Mouse (Mus musculus): Measurements from ENCODE around the gene Rnf26.

Rnf26 gene

DNA sequence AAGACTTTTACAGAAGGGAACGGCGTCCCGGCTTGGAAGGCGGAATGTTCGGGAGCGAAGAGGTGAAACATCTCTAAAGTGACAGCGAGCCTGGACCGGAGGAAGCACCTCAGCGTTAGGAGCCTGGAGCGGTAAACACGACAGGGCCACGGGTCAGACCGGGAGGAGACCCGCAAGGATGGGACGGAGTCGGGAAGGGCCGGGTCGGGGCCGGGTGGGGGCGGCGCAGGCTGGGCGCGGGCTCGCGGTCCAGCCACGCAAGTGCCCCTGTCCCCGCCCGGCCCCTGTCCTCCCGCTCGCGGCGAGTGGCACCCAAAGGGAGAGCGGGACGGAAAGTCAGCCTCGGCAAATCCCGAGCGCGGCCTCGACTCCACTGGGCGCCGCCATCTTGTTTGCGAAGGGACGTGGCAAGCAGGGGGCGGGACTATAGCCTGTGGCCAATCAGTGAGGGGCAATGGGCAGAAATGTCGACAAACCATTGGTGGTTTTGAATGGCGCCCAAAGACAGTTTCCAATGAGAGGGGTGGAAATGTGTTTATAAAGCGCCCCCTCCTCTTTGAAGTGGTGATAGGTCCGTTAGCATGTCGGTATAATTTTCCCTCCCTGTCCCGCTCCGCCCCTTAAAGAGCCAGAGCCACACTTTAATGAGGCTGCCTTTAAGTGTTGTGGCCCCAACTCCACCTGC lies at the start of gene Rnf26, which contains the start of gene Gm49380:
Gene Rnf26, minus strand, starts transcription at position 413 of the 685 bp plus-strand sequence.
Gene Gm49380, minus strand, starts transcription at position 396 of the 685 bp plus-strand sequence.
- peak; percentile 92 to 94 for DNase-seq

DNA sequence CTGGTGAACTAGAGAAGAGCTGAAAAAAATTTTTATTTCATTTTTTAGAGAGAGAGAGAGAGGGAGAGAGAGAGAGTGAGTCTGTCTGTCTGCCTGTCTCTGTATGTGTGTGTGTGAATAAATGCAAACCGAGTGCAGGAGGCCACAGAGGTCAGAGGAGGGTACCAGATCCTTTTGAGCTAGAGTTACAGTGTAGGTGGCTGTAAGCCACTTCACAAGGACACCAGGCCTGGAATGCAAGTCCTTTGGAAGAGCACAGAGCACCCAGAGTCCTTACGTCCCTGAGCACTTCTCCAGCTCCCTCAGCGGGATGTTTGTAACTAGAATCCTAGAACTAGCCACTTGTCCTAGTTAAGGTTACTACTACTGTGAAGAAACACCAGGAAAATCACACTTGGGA lies 46.6 kb upstream of the Rnf26 start:
- no peak for DNase-seq

DNA sequence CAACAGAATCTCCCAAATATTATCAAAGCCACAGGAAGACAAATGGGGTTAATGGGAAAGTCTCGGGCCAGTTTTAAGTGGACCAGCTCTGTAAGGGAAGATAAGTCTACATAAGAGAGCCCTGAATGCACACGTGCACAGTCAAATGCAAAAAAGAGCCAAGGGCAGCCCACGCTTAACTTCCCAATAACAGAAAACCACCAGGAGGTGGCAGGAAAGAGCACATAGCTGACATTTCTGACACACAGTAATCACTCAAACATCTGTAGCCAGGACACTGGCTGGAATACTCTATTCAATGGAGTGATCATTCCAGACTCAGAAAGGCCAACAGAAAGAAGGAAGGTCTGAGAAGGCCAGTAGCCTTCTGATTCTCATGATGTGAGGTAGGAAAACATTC lies 34.0 kb upstream of the Rnf26 start:
- peak; percentile 31 to 42 for DNase-seq

DNA sequence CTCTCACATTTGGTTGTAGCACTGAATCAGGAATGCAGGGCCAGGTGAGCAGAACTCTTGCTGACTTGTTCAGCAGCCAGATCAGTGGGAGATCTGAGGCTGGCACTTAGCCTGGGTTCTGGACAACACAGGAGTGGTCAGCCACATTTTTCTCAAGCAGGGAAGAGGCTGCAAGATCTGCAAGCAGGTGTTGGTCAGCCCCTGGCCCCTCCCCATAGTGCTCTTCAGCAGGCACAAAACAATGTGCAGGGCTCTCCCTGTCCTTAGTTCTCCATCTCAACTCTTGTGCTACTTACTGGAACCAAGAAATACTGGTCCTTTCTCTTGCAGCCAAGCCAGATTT lies 31.4 kb upstream of the Rnf26 start:
- no peak for DNase-seq

DNA sequence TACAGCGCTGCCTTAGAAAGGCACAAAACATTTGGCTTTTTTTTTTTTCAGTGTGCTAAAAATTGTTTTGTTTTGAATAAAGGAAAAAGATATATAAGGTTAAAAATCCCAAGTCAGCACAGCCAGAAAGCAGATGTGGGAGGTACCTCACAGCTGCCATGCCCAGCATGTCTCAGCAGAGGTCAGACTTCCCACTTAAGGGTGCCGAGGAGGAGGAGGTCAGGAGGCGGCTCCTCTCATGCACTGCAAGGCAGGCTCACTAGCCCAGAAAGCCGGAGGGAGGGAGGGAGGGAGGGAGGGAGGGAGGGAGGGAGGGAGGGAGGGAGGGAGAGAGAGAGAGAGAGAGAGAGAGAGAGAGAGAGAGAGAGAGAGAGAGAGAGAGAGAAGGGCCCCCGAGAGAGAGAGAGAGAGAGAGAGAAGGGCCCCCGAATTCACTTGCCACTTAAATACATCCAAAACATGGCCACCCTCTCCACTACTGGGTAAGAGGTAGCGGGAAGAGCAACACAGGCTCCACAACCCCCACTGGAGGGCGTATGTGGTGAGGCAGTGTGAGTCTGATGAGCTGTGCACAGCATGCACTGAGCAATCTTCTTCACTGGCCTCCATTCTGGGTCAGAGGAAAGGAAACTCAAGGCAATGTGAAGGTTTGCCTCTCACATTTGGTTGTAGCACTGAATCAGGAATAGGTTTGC lies 30.9 kb upstream of the Rnf26 start:
- DNase-seq: no peak

DNA sequence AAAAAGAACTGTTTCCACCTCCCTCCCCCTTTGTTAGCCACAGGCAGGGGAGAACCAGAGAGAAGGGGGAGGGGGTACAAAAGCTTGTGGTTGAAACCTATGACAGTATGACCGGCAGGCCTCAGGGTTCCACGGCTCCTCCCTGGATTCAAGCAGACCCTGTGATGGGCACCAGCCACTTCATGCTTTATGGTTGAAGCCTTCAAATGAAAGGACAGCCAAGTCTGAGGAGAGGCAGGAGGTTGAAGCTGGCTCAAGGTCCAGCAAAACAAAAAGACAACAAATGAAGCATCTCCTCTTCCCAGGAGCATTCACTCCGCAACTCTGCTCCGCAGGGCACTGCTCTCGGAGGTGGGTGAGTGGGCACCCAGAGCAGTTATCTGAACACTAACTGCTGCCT lies 30.1 kb upstream of the Rnf26 start:
- no peak for DNase-seq

DNA sequence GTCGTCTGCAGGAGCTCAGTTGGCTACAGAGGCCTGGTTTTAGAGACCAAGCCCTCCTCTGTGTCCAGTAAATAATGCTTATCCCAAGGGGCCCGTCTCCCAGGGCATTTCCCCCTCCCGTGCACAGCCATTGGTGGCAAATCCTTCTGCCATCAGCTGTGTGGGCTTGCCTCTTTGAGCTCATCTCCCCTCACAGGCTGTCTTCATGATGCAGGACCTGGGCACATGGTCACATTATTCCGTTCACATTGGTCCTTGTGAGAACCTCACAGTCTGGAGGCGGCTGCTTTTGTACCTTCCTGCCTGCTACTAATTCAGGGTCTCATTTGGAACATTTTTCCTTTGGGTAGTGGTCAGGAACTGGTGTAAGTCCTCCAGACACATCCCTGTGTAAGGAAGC lies 28.6 kb upstream of the Rnf26 start:
- no peak for DNase-seq

DNA sequence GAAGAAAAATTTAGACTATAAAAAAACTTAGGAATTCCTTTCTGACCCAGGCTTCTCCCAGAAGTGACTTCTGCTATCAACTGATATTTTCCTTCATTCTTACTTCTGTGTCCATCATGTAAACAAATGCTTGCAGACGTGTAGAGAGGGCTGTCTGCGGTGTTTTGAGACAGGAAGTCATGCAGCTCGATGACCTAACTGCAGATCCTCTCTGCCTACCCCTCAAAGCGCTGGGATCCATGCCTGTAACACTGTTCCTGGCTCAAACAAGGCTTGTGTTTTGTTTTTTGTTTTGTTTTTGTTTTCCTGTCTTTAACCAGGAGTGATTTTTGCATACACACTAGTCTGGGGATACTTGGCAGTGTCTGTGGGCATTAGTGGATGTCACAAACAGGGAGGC lies 24.5 kb upstream of the Rnf26 start:
- DNase-seq: no peak

DNA sequence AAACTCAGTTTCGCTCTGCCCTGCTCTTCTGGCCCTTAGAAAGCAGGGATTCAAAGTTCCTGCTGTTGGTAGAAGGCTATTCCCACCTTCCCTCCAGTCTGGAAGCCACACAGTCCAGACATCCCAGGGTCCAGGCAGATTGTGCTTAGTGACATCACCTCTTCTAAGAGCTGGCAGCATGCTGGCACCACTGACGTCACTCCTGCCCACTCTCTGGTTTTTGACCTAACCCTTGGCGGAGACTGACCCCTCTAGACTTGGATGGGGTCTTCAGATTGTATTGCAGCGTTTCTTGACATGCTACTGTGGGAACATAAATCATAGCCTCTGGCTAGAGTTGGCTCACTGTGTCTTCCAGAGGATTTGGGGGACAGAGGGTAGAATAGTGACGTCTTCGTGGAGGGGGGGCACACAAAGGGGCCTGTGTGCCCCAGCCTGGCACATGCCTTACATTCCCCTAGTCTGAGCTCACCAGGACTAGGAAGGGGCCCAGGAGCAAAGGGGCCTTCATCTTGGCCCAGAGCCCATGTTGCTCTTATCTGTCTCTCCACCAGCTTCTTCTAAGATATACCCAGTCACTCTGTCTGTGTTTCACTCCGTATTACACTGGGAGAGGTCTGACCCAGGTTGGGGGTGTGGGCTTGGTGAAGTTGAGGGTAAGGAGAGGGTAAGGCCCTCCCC lies 22.6 kb upstream of the Rnf26 start:
- DNase-seq: no peak

DNA sequence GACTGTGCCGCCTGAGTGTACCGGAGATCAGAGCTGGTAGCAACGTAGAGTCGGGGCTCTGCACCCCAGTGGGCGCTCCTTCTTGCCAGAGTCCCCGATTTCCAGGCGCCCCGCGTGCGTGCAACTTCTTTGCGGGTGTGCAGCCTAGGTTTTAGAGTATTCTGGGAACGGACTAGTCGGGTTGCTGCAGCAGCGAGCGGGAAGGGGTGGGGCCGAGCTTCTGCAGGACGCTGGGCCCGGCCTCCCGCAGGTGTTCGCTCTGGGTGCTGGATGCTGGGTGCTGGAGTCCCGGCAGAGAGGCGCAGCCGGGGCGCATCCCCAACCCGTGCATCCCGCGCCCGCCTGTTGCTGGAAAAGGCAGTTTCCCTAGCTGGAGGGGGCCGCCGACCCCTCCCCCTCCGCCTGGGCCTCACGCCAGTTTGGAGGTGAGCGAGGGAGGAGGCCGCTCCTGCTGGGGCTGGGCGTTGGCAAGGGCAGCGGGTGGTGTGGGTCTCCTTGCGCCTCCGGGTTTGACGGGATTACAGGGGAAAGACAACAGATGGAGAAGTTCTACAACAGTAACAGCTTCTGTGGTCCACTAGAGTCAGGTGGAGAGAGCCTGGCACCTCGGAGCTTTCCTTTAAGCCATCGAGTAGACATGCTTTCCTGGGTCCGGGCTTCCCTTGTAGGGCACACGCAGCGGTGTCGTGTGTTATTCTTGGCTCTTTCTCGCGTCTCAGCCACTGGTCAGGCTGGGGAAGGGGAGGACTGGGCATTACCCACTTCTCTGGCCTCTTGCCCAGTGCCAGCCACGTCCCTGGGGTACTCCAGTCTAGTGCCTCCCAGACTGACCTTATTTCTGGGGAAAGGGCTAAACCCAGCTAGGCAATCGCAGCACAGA lies 21.8 kb upstream of the Rnf26 start:
- DNase-seq: peak; percentile 42 to 44

DNA sequence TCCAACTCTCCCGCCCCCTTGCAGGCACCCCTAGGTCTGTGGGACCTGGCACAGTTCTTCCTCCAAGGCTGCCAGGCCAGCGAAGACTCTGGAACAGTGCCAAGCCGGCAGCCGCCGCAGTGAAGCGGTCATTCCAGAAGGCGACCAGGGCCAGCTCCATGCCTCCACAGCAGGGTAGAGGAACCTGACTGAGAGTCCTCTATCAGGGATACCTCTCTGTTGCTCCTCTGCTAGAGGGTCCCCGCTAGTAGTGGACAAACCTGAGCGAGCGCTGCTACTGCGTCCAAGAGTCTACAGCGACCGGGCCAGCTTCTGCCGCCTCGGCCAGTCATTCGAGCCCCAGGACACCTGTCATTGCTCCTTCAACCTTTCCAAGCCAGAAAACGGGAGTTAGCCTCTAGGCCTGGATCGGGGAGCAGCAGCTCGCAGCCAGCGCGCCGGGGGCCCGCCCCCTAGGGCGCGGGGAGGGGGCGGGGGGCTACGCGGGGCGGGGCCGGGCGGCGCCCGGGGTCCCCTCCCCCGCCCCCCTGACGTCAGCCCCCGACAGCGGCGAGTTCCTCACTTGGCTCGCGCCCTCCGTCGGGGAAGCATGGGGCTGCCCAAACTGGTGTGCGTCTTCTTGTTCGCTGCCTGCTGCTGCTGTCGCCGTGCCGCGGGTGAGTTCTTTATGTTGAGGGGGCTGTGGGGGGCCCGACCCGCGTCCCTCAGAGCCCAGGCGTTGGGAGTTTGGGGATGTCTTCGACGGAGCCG lies 21.0 kb upstream of the Rnf26 start, which contains the start of gene Mcam:
Gene Mcam, plus strand, starts transcription at position 369 of the 750 bp plus-strand sequence.
- peak in 1 of 2 experiments; percentile 27 for DNase-seq

DNA sequence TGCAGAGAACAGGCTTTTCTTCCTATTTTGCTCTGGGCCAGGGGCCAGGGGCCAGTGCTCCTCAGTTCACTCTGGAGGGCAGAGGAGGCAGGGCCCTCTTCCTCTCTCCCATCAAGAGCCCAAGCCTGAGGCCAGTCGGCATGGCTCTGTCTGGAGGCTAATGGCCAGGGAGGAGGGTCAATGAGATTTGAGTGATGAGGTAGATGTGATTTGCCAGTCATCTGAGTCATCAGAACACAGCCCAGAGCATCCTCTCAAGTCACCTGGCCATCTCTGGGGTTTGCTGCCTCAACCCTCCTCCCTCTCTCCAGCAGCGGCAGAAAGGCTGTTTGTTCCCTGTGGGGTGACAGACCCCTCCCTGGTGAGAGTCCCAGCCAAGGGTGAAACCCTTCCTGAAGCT lies 20.0 kb upstream of the Rnf26 start:
- DNase-seq: no peak

DNA sequence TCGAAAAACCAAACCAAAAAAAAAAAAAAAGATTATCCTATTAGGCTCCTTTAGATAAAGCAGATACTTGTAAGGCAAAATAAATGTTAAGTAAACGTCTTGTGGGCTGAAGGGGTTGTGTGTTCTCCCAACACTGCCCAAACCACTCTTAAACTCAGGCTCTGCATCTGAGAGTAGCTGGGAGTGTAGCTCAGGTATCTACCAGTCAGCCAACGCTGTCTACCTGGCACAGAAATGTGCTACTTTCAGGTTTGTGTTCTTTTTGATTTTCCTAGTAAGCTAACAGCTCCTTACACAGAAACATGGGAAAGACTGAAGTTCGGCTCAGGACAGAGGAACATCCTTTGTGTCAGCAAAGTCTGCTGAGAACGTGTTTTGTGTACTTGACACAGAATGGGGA lies 18.9 kb upstream of the Rnf26 start:
- DNase-seq: no peak

DNA sequence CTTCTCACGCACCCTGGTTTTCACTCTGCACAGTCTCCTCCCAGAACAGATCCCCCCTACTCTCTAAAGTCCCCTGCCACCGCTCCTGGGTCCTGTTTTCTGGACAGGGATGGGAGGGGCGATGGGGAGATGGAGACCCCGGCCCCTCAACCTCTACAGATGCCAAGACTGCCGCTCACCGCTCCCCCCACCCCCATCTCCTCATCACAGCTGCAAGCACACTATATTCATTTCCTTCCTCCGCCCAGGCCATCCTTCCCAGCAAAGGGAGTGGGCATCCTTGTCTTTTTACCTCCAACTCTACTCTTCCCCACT lies 17.9 kb upstream of the Rnf26 start:
- DNase-seq: no peak

DNA sequence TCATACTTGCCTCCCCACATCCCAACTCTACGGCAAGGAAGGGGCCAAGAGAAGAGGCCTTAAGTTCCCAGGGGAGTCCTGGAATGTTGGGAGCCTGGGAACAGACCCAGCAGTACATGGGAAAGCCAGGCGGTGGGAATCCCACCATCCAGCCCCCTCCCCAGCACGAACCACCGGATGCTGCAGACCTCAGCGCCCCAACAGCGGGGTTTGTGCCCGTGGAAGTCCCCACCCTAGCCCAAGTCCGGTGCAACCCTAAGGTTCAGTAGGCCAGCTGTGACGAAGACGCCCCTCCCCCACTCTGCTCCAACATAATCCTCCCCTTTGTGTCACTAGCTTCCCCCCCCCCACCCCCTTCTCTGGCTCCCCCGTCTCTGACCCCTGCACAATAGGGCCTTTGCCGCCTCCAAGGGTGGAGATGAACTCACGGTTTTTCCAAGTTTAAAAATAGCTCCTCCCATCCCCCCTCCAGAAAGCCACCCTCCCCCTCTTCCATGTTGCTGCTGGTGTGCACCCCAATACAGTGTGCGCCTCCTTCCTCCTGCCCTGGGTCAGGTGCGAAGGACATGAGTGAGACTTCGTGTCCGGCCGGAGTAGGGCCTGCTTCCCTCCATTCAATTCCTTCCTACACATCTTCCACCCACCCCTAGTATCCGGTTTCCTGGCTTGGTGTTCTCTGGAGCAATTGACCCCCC lies 17.4 kb upstream of the Rnf26 start:
- peak; percentile 21 to 28 for DNase-seq

DNA sequence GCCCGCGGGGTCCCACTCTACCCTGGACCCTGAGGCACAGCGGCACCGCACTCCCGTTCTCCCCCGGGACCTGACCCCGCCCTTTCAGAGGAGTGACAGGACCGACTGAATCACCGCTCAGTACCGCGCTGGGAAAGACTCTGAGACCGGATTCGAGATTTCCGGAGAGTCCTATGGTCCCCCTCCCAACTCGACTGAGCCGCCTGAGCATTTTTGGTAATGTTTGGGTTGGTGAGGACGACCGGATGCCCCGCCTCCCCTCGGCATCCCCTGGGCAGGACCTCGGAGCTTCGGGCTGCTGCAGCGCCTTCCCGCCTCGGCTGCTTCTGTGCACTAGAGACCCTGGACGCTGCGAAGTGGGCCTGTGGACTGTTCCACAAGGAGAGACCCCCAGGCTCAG lies 16.7 kb upstream of the Rnf26 start:
- peak; percentile 73 to 76 for DNase-seq

DNA sequence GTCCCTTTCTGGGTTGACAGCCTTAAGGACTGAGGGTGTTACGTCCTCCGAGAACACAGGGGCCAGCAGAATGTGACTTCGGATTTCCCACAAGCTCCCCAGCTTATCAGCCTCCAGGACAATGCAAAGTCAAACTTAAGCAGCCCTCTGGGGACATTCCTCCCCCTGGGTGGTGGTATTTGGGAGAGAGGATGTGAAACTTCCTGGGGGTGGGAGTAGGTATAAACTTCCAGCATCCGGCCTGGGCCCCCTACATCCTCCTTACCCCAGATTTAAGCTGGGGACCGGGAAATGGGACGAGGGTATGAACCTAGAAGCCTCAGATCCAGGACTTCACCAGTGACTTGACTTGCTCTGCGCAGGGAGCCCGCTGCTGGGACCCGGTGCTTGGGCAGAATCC lies 16.3 kb upstream of the Rnf26 start:
- DNase-seq: no peak

DNA sequence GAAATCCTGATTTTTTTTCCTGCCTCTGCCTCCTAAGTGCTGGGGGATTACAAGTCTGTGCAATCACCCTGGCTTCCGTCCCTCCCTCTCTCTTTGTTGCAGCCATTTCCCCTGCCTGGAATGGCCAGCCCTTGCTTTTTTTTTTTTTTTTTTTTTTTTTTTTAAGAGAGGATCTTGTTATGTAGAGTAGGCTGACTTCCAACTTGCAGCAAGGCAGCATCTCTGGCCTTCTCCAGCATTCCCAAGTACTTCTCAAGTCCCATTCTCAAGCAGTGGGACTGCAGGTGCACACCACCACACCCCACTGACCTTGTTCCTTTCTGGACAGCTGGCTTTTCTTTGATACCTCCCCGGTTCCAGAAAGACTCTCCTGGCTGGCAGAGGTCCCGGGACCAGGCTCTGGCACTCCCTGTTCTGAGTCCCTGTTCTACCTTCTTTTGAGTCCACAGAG lies 14.1 kb upstream of the Rnf26 start:
- DNase-seq: no peak

DNA sequence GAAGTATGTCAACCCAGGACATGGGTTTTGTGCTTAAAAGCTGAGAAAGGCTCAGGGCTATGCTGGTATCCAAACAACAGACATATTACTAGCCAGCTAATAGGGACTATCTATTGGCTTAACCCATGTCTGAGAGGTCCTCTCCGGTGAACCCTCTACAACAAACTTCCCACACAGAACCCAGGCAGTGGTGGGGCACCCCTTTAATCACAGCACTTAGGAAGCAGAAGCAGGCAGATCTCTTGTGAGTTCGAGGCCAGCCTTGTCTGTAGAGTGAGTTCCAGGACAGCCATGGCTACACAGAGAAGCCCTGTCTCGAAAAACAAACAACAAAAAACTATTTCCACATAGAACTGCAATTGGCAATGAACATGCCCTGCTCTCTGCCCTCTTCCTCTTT lies 13.4 kb upstream of the Rnf26 start:
- no peak for DNase-seq

DNA sequence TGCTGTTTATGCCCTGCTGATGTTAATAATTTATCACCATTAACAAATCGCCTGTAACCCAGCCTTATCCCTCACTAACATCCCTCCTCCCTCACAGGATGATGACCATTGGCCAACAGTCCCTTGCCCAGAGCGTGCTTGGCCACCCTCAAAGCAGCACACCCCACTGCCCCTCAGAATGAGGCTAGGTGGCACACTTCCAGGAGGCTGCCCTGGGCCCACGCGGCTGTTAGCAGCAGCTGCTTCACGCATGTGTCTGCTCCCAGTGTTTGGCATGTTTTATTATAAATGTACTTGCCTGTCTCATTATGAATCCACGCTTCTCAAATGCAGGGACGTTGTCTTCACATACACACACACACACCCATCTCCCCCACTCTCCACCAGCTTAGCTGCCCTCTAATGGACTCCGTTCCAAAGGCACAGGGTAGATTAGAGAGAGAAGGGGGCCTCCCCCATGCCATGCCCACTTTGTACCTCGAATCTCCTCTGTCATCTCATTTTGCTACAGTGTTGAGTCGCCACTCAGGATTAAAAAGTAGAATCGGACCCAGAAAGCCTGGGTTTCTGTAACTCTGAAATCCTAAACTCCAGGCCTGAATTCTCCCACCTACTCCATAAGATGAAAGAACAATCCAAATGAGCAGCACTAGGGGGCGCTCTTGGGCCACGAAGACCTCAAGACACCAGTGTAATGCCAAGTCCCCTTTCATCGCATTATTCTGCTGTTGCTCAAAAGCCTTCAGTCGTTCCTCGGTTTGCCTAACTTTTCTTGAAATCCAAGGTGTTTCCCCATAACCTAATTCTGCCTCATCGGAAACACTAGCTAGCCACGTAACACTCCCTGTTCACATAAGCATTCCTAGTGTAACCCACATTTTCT lies 12.5 kb upstream of the Rnf26 start:
- peak; percentile 89 to 90 for DNase-seq

DNA sequence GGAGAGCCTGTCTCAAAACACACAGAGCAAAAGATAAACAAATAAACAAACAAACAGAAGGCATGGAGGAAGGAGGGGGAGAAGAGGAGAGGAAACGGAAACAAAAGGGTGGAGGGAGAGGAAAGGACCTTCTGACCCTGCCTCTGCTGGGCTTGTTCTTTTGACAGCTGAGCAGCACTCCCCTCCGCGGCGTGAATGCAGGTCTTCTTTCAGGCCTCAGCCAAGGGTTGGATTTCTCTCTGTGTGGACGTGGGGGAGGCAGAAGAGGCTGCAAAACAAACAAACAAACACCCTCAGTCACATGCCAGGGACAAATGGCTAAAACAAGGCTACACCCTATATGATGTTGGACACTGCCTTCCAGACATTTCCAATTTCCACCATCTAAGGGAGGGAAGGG lies 11.7 kb upstream of the Rnf26 start:
- DNase-seq: no peak
